26 mouse cellular contexts compared by ENCODE assay signal in the genomic region with DNA sequence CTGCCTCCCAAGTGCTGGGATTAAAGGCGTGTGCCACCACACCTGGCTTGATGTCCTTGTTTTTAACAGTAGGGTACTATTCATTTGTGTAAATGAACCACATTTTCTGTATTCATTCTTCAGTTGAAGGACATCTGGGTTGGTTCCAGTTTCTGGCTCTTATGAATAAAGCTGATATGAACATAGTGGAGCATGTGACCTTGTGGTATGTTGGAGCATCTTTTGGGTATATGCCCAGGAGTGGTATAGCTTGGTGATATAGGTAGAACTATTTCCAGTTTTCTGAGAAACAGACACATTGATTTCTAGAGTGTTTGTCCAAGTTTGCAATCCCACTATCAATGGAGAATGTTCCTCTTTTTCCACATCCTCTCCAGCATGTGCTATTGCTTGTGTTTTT. TPM values are rescaled to one million over a fixed set of nuclear protein-coding genes. Genes with fewer than 3 reads are reported as not detected.
"Had no signal": no experiment of that assay in that cellular context is flagged by ENCODE, and none has a peak within 500 bp of the region (broad histone marks: within the 10 kb centered on the region; RNA-seq: fewer than 3 reads in every experiment).

No protein-coding gene starts in this region.

- H3K4me2 ChIP-seq: embryonic facial prominence, embryonic 12.5 days; embryonic facial prominence, embryonic 13.5 days; embryonic facial prominence, embryonic 15.5 days; forebrain, embryonic 12.5 days; forebrain, embryonic 13.5 days; forebrain, embryonic 15.5 days had no signal

- H3K27me3 ChIP-seq: embryonic facial prominence, embryonic 13.5 days; embryonic facial prominence, embryonic 15.5 days; forebrain, embryonic 13.5 days; forebrain, embryonic 15.5 days had no signal

- ATAC-seq: forebrain, embryonic 13.5 days; forebrain, embryonic 14.5 days; forebrain, embryonic 15.5 days; forebrain, embryonic 16.5 days; forebrain, postnatal 0 days had no signal

- H3K4me3 ChIP-seq: embryonic facial prominence, embryonic 10.5 days; embryonic facial prominence, embryonic 12.5 days; embryonic facial prominence, embryonic 13.5 days; embryonic facial prominence, embryonic 15.5 days; erythroblast, embryonic 14.5 days; forebrain, embryonic 10.5 days; forebrain, embryonic 12.5 days; forebrain, embryonic 13.5 days; forebrain, embryonic 15.5 days; gastrocnemius, adult 2 months; heart, adult 2 months; heart, embryonic 10.5 days had no signal

- H3K9ac ChIP-seq: embryonic facial prominence, embryonic 12.5 days; embryonic facial prominence, embryonic 13.5 days; embryonic facial prominence, embryonic 15.5 days; forebrain, embryonic 12.5 days; forebrain, embryonic 13.5 days; forebrain, embryonic 15.5 days; forebrain, postnatal 0 days had no signal

- H3K36me3 ChIP-seq: embryonic facial prominence, embryonic 10.5 days; embryonic facial prominence, embryonic 12.5 days; embryonic facial prominence, embryonic 13.5 days; embryonic facial prominence, embryonic 15.5 days; forebrain, embryonic 10.5 days; forebrain, embryonic 12.5 days; forebrain, embryonic 15.5 days; heart, embryonic 10.5 days had no signal

- H3K4me1 ChIP-seq: embryonic facial prominence, embryonic 12.5 days; embryonic facial prominence, embryonic 15.5 days had no signal

- DNase-seq: cerebellum, adult 9-10 months; cerebellum, adult 9-11 months; cerebellum, postnatal 10 days; cerebellum, postnatal 14 days; cerebellum, postnatal 25 days; cerebellum, postnatal 36 days; embryo, embryonic 11 days; forebrain, postnatal 0 days; gastrocnemius, adult 2 months; gastrocnemius, postnatal 10 days; gastrocnemius, postnatal 14 days; gastrocnemius, postnatal 25 days; heart, adult 18-20 months; heart, adult 2 months had no signal

- H3K9me3 ChIP-seq: embryonic facial prominence, embryonic 10.5 days; embryonic facial prominence, embryonic 12.5 days; embryonic facial prominence, embryonic 13.5 days; embryonic facial prominence, embryonic 15.5 days; forebrain, embryonic 10.5 days; forebrain, embryonic 12.5 days; forebrain, embryonic 13.5 days; forebrain, embryonic 15.5 days; heart, embryonic 10.5 days had no signal

- H3K27ac ChIP-seq: embryonic facial prominence, embryonic 10.5 days; embryonic facial prominence, embryonic 12.5 days; embryonic facial prominence, embryonic 13.5 days; embryonic facial prominence, embryonic 15.5 days; forebrain, embryonic 10.5 days; forebrain, embryonic 12.5 days; forebrain, embryonic 13.5 days; forebrain, embryonic 15.5 days; gastrocnemius, adult 2 months; heart, adult 2 months; heart, embryonic 10.5 days had no signal

RNA-seq across cellular contexts. Expression of a gene that starts 2.8 kb away (rescaled TPM):
- polyA plus RNA-seq: erythroblast, embryonic 14.5 days had no signal
